Mouse (Mus musculus) CH12F3 (cell line): Measurements from ENCODE around the gene Galk1.
"Not testable (repeated sequence)": the region's sequence is repeated elsewhere in the genome, so short reads cannot be mapped to it uniquely, and the experiment has no call there.

Experiments used
- in situ Hi-C: fragments of 300-500 bp; cut with MboI; formaldehyde crosslinking; loops from 2 replicates; pipeline ENCODE4 v1.14.3; 2020; ENCODE audit warnings: low sequenced_read_pairs

Gene Galk1

DNA sequence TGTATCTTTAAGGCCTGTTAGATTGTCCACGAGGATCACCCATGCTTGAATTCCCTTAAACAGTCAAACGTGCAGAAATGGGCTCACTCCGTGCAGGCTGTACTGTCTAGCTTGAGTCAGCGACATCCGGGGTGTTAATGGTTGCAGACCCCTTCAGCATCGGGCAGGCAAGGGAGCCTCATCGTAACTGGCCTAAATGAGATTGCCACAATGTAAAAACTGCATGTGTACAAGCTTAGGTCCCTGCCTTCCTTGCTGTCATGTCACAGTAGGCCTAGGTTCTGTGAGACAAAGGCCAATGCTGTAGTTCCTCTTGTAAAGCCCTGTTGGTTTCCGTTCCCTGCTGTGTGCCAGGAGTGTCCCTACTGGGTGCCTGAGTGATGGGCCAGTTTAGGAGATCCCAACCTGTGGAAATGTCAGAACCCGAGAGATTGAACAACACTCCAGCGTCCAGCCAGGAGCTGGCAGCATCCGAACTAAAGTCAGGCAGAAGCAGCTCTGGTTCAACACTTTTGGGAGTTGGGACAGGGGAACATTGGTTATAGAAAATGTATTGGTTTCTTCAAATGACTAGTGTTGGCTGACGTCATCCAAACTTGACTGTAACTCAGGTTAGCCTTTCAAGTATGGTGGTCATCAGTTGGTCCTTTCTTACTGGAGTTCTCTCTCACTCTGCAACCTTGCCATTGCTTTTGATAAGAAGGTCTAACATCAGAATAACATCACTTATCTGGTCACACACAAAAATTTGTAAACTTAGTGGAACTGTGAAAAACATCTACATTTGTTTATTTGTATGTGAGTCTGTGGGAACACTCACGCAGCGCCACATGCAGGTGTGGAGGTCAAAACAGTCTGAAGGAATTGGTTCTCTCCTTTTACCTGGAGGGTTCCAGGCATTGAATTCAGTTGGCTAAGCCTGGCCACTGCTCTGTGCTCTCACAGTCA lies 18.7 kb upstream of the Galk1 start:
- in situ Hi-C loops, result no loop called here

GRCm38 (mm10) chr11:116030088-116030897 lies 17.8 kb upstream of the Galk1 start, which contains the start of gene Unk:
Unk (plus strand) TSS chr11:116030322.
- in situ Hi-C loops, result no loop called here

DNA sequence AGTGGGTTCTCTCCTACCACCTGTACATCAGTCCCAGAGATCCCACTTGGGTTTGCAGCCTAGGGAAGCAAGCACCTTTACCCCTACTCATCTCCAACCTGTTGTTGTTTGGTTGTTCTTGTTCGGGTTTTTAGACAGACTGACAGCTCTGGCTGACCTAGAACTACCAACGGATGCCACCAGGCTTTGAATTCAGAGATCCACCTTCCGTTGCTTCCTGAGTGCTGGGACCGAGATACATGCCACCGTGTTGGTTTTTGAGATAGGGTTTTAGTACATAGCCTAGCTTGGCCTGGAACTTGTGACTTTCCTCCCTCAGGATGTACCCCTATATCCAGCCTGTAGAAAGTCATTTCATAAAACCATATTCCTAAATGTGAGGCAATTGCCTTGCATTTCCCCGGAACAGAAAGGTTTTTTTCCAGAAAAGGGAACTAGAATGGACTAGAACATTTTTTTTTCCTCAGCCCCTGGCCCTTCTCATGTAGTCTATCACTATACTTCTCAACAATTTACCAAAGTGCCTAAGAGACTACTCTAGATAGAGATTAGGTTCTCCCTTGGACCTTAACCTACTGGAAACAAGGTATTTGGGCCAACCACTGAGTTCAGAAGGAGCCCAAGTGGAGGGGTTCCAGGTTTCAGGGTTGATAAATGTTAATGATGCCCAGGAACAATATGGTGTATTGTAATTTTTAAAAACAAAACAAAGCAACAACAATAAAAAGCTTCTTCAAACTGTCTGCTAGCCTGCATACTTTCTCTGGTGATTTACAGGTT lies 16.8 kb upstream of the Galk1 start:
- in situ Hi-C loops, result no loop called here

DNA sequence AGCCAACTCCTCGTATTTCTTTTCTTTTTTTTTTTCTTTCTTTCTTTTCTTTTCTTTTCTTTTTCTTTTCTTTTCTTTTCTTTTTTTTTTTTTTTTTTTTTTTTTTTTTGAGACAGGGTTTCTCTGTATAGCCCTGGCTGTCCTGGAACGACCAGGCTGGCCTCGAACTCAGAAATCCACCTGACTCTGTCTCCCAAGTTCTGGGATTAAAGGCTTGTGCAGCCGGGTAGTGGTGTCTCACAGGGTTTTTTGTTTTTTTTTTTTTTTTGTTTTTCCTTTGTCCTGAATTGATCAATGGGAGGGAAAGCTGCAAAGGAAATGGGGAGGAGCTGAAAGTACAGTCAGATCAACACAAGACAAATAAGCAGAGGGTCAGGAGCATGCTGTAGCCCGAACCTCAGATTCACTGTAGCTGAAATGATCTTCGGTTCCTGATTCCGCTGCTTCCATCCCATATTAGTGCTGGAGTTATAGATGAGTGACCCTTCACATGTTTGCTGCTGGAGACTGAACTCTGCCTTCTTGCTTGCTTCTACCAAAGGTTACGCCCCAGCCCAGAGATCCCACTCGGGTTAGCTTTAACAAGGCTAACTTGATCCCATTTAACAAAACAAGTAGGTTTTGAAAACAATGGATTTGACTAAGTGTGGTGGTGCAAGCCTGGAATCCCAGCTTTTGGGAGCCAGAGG lies 15.8 kb upstream of the Galk1 start:
- in situ Hi-C loops, result no loop called here

GRCm38 (mm10) chr11:116027756-116028155 lies 15.2 kb upstream of the Galk1 start, which contains the start of gene H3f3b:
H3f3b (minus strand) TSS chr11:116027962.
- in situ Hi-C loops, result no loop called here

DNA sequence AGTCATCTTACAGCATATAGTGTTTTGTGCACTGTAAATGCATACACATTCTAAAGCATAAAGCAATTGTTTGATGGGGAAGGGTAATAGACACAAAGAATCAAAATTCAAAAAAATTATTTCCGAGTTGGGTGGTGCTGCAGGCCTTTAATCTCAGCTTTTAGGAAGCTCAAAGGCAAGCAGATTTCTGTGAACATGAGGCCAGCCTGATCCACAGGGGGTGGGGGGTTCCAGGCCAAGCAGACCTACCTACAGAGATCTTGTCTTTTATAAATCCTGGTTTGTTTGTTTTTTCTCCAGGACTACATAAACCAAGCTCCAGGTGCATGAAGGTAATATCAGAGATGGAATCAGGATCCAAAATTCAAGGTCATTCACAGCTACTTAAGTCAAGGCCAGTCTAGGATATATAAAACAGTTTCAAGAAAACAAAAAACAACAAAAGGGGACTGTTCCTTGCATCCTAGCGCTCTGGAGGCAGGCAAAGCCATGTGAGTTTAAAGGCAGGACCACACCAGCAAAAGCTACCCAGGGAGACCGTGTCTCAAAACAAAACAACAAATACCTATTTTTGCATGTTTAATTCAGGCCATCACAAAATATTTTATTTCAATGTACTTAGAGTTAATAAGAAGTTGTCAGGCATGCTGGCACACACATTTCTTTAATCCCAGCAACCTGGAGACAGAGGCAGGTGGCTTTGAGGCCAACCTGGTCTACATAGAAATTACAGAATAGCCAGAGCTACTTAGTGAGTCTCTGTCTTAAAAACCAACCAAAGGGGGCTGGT lies 12.7 kb upstream of the Galk1 start:
- in situ Hi-C loops, result no loop called here

GRCm38 (mm10) chr11:116024356-116024808 lies 11.9 kb upstream of the Galk1 start:
- in situ Hi-C loops, result no loop called here

- in situ Hi-C loops, result no loop called here
Measured at GRCm38 (mm10) chr11:116023771-116024355, 11.3 kb upstream of the Galk1 start.

DNA sequence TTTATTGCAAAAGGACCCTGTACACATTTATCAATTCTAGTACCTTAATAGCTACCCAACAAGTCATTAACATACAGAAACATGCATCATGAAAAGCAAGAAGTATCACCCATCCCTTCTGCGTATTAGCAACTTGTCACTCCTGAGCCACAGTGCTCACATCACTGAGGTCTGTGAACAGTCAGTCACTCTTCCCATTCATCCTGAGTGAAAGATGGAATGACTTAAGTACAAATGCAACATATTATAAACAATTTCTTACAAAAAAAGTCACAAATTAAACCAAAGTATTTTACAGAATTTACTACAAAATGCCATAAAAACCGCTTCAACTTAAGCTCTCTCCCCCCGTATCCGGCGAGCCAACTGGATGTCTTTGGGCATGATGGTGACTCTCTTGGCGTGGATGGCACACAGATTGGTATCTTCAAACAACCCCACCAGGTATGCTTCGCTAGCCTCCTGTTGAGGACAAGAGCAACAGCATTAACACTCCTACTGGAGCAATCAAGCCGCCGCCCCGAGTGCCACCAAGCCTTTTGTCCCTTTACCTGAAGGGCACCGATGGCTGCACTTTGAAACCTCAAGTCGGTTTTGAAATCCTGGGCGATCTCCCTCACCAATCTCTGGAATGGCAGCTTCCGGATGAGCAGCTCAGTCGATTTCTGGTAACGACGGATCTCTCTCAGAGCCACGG lies 10.7 kb upstream of the Galk1 start:
- in situ Hi-C loops, result not testable (repeated sequence)

DNA sequence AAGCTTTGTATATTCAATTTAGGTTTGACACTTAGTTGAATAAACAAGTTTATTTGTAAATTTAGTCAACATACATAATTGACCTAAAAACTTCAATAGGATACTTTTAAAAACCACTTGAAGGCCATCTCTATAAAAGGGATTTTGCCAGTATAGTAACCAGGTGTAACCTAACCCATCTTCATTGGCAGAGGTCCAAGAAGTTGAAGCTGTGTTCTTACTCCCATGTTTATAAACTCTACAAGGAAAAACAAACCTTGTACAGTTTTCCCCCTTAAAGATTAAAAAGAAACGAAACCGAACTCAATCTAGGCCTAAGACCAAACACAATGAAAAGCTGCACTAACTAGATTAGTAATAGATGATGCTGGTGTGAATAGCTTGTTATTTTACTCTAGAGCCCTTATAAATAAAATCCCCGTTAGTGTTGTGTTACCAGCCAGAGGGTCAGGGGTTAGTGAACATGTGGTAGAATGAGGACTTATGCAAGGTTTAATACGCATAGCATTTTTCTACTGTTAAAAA lies 9.8 kb upstream of the Galk1 start:
- in situ Hi-C loops, result no loop called here

DNA sequence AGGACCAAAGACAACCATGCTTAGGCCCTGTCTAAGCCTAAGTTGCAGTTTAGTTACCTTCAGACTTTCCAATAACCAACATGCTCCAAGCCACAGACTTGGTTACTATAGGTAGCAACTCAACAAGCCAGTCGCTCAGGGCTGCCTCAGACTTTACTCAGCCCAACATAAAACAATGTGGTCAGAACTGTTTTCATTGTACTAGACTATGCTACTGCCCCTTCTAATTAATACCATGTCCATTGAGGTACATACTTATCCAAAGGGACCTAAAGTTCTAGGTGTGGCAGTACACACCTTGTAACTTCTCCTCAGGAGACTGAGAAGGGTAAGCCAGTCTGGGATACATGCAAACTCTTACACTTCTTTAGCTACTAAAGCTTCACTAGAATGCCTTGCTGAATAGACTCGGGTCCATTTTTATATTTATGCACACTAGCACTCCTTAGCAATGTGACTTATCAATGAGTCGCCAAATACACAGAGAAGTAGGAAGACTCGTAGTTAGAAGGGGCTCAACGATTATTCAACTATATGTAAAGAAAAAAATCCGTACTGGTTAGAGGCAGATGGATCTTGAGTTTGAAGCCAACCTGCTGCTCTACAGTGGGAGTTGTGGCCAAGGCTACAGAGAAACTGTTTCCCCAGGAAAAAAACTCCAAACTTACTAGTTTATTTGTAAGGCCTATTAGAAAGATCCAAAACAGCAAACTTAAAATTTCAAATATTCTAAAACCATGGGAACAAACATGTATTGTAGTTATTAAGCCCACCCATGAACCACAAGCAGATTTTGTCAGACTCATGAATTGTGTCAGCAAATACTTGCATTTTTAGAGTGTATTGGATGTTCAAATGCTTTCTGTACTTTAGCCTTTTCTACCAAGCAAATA lies 9.1 kb upstream of the Galk1 start:
- in situ Hi-C loops, result no loop called here

DNA sequence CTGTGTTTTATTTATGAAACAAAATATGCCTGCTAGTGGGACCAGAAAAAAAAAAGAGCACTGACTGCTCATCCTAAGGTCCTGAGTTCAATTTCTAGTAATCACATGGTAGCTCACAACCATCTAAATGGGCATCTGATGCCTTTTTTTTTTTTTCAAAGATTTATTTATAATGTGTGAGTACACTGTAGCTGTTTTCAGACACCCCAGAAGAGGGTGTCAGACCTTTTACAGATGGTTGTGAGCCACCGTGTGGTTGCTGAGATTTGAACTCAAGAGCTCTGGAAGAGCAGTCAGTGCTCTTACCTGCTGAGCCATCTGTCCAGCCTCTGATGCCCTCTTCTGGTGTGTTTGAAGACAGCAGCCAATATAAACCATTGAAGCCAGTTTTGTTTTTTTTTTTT lies 8.0 kb upstream of the Galk1 start:
- in situ Hi-C loops, result no loop called here

DNA sequence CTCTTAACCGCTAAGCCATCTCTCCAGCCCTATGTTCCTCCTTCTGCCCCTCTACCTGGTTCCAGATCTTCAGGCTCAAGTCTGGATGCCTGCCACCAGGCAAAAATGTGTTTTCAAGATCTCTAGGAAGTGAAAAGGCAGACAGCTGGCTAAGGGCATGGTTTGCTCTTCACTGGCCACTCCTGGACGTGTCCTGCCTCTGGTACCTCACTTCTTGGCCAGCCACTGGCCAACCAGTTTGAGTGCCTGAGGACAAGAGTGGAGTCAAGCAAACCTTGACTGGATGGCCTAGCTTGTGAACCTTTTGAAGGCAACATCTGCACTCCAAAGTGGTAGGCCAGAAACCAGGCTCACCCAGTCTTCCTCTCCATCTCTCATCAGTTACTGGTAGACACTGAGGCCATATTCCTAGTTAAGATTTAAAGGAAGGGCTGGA lies 7.5 kb upstream of the Galk1 start:
- in situ Hi-C loops, result no loop called here

DNA sequence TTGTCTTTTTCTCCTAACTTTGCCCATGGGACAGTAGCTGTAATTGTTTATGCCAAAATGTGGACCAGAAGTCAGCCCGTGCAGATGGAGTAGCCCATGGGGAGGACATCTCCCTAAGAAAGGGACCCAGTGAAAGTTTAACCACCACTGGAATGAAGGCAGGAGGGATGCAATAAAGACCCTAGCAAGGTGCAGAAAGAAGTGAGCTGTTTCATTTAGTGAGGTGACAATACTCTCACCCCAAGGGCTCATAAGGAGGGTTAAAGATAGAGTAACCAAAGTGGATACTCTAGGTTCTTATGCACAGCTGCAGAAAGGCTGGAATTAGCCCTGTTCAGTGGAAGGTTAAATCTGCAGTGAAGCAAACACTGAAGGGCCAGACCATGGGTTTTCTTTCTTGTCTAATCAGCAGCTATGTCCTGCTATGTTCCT lies 6.9 kb upstream of the Galk1 start:
- in situ Hi-C loops, result no loop called here

DNA sequence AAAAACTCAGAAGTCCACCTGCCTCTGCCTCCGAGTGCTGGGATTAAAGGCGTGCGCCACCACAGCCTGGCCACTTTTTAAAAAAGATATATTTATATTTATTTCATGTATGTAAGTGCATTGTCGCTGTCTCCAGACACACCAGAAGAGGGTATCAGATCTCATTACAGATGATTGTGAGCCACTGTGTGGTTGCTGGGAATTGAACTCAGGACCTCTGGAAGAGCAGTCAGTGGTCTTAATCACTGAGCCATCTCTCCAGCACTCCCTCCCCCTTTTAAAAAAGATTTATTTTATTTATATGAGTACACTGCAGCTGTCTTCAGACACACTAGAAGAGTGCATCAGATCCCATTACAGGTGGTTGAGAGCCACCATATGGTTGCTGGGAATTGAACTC lies 6.3 kb upstream of the Galk1 start:
- in situ Hi-C loops, result not testable (repeated sequence)

GRCm38 (mm10) chr11:116018106-116018505 lies 5.6 kb upstream of the Galk1 start:
- in situ Hi-C loops, result no loop called here

- in situ Hi-C loops, result no loop called here
Measured at GRCm38 (mm10) chr11:116014821-116015220, 2.3 kb upstream of the Galk1 start.
